ENCODE assay signal across 13 mouse cellular contexts in the genomic region with DNA sequence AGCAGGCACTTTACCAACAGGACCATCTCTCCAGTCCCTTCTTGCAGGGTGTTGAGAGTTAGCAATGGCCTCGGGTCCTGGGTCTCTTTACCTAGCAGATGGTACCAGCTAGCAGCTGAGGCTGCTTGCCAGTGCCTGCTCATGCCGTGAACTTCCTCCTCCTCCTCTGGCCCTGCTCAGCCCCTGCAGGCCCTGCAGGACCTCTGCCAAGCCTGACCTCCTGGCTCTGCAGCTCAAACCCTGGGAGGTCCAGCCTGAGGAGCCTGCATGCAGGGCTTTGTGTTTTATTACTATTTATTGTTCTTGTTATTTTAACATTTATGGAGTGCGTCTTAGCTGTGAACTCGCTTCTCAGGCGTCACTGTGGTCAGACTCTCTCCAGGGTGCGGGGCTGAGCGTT. TPM values are rescaled to one million over a fixed set of nuclear protein-coding genes. Genes with fewer than 3 reads are reported as not detected.
DNase-seq lines count a peak whose midpoint lies in the region; ATAC-seq lines count a peak whose summit lies in the region.
"Had no signal": no experiment of that assay in that cellular context is flagged by ENCODE, and none has a peak within 500 bp of the region (broad histone marks: within the 10 kb centered on the region; RNA-seq: fewer than 3 reads in every experiment).

No protein-coding gene starts in this region.

- peaks cover 10% of the 10 kb centered on the region for H3K9me3 ChIP-seq in hindbrain, embryonic 10.5 days
- peaks cover 7% of the 10 kb centered on the region; the same call in 1 of the 2 replicates for H3K9me3 ChIP-seq in hindbrain, embryonic 12.5 days (replicated peaks)
- no peaks in the 10 kb centered on the region for H3K9me3 ChIP-seq in limb, embryonic 15.5 days

- H3K27ac ChIP-seq in hindbrain, embryonic 10.5 days = peak overlapping the region; percentile 76
- H3K27ac ChIP-seq in hindbrain, embryonic 12.5 days = no peak overlapping the region
- H3K27ac ChIP-seq in limb, embryonic 15.5 days = 0 out of 2 replicates have a peak overlapping the region, but pooled peaks have one; percentile 8
- H3K27ac ChIP-seq: midbrain, embryonic 12.5 days had no signal

- 51% methylated on average over 7 of the region's 7 CpGs for WGBS in hindbrain, embryonic 10.5 days
- WGBS in hindbrain, embryonic 12.5 days = 56% methylated on average over 7 of the region's 7 CpGs
- WGBS in limb, embryonic 15.5 days = 25% methylated on average over 7 of the region's 7 CpGs

- no peak overlapping the region for H3K9ac ChIP-seq in hindbrain, embryonic 12.5 days
- no peak overlapping the region for H3K9ac ChIP-seq in limb, embryonic 15.5 days
- H3K9ac ChIP-seq: midbrain, embryonic 12.5 days had no signal

- H3K36me3 ChIP-seq in hindbrain, embryonic 10.5 days = peaks cover 3% of the 10 kb centered on the region; the same call in 1 of the 2 replicates
- H3K36me3 ChIP-seq in hindbrain, embryonic 12.5 days = no peaks in the 10 kb centered on the region; the same call in 1 of the 2 replicates
- H3K36me3 ChIP-seq in limb, embryonic 15.5 days = no peaks in the 10 kb centered on the region
- H3K36me3 ChIP-seq: midbrain, embryonic 12.5 days had no signal

- no peak for DNase-seq in hindbrain, embryonic 10.5 days (ENCODE audit: low spot score)
- peak; percentile 53 for DNase-seq in ovary, postnatal 36 days (ENCODE audit: low spot score)
- no peak for DNase-seq in ovary, postnatal 14 days (ENCODE audit: low spot score)
- peak; percentile 78 to 80 for DNase-seq in cerebellum, postnatal 36 days
- no peak for DNase-seq in adrenal gland, postnatal 25 days
- no peak for DNase-seq in heart, postnatal 4 days
- DNase-seq: heart, postnatal 14 days; kidney, adult 18-20 months; layer of hippocampus, adult 9-11 months; lung, postnatal 10 days had no signal

- ATAC-seq in hindbrain, embryonic 12.5 days (ENCODE audit: low FRiP score) = no peak
- no peak for ATAC-seq in limb, embryonic 15.5 days (ENCODE audit: insufficient number of reproducible peaks, low FRiP score, low TSS enrichment, low read depth)

- H3K4me1 ChIP-seq in hindbrain, embryonic 10.5 days (replicated peaks) = peaks cover 67% of the 10 kb centered on the region
- peaks cover 14% of the 10 kb centered on the region for H3K4me1 ChIP-seq in hindbrain, embryonic 12.5 days
- H3K4me1 ChIP-seq in limb, embryonic 15.5 days = peaks cover 16% of the 10 kb centered on the region

- H3K4me3 ChIP-seq in hindbrain, embryonic 10.5 days = no peak overlapping the region
- H3K4me3 ChIP-seq in hindbrain, embryonic 12.5 days = no peak overlapping the region
- H3K4me3 ChIP-seq in limb, embryonic 15.5 days = no peak overlapping the region
- H3K4me3 ChIP-seq: midbrain, embryonic 12.5 days had no signal

- no peaks in the 10 kb centered on the region for H3K27me3 ChIP-seq in hindbrain, embryonic 10.5 days (ENCODE audit: insufficient read depth, poor library complexity, severe bottlenecking)
- H3K27me3 ChIP-seq in hindbrain, embryonic 12.5 days = no peaks in the 10 kb centered on the region
- H3K27me3 ChIP-seq in limb, embryonic 15.5 days = peaks cover 7% of the 10 kb centered on the region
- H3K27me3 ChIP-seq: midbrain, embryonic 12.5 days had no signal

- H3K4me2 ChIP-seq in hindbrain, embryonic 12.5 days (replicated peaks) = no peak overlapping the region
- no peak overlapping the region for H3K4me2 ChIP-seq in limb, embryonic 15.5 days
- H3K4me2 ChIP-seq: midbrain, embryonic 12.5 days had no signal

RNA-seq across cellular contexts. Expression of a gene that starts 39.6 kb away (rescaled TPM):
- polyA plus RNA-seq in hindbrain, embryonic 10.5 days (2016; fragmentation: Nextera tagmentation; extraction: Ambion mirVana) = 28.1 and 32.8 TPM in 2 replicates
- polyA plus RNA-seq in hindbrain, embryonic 12.5 days (2016; fragmentation: Nextera tagmentation; extraction: Ambion mirVana) = 15.2 and 20.2 TPM in 2 replicates
- 11.4 and 12.8 TPM in 2 replicates for polyA plus RNA-seq in limb, embryonic 15.5 days (2015; fragmentation: Nextera tagmentation; extraction: Ambion mirVana)
- 2.2 and 3.8 TPM in 2 replicates for total RNA-seq in adrenal gland, postnatal 25 days (2021)
- 1 to 10 TPM; 1.5 to 2.7 TPM for total RNA-seq in heart, postnatal 4 days (2021)

Comparison
In these comparisons a context has a peak if more than half of its experiments do, and no peak if none do; other contexts are left out.
1. DNase-seq: peak in ovary, postnatal 36 days (single experiment) and cerebellum, postnatal 36 days (2 of 2); none in hindbrain, embryonic 10.5 days (single experiment), ovary, postnatal 14 days (single experiment), adrenal gland, postnatal 25 days (single experiment) and heart, postnatal 4 days (single experiment).